Mouse (Mus musculus) cortical plate, adult 2 months (tissue): ENCODE measurements around the gene Cfap161.

ENCODE experiments used
- CTCF ChIP-seq: fragments of 200-500 bp; IDR thresholded peaks from 2 replicates; pipeline ENCODE4 v1.5.1; 2011; ENCODE audit warnings: mild to moderate bottlenecking, control low read depth, low read length; ENCODE audit not compliant: insufficient read depth; ENCODE audit errors: extremely low read depth
- POLR2A ChIP-seq: fragments of 200-500 bp; IDR thresholded peaks from 2 replicates; pipeline ENCODE4 v1.6.1; 2011; ENCODE audit warnings: mild to moderate bottlenecking, low read length, control low read depth; ENCODE audit not compliant: insufficient read depth; ENCODE audit errors: extremely low read depth

- TF ChIP-seq POLR2A = no peak
- TF ChIP-seq CTCF = no peak
Measured at GRCm38 (mm10) chr7:83838525-83839224, 44.0 kb upstream of the Cfap161 start.
